Mouse (Mus musculus): ENCODE results near the gene Apobec2.

Gene Apobec2

DNA sequence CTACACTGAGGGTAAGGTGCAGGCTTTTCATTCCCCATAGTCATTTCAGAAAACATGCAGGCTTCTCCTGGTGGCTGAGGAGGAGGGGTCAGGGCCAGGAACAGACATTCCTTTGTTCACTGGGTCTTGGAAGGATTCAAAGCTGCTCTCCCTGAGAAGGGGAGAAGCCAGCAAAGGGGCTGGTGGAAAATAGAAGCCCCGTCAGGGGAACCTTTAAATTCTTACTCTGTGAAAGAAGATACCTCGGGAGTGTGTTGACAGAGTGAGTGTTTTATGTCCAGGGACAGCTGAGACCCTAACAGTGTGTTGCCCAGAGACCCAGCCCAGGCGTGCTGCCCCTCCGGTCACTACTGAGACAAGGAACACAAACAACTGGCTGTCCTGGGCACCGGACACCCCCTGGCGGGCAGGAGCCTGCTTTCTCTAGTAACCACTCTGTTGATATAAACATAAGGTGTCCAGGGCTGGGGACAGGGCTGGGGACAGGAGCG lies 4.7 kb upstream of the Apobec2 start:
- DNase-seq (ENCODE audit: low read depth, low spot score): peak; percentile 10

DNA sequence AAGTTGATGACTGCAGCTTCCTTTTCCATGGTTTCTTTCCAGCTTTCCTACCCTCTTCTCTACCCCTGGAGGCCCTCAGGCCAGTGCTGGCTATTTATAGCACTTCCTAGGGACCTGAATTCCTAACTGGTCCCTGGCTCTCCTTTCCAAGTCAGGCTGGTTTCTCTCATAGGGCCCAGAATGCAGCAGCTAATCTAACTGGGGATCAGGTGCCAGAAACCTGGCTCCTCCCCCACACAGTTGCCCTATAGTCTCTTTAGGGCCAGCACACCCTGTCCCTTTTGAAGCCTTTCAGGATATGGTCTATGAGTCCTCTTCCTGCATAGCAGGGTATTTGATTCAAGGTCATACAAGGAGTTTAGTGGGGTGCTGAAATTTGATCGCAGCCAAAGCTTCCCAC lies 3.8 kb upstream of the Apobec2 start:
- peak; percentile 19 for DNase-seq (ENCODE audit: low read depth, low spot score)

DNA sequence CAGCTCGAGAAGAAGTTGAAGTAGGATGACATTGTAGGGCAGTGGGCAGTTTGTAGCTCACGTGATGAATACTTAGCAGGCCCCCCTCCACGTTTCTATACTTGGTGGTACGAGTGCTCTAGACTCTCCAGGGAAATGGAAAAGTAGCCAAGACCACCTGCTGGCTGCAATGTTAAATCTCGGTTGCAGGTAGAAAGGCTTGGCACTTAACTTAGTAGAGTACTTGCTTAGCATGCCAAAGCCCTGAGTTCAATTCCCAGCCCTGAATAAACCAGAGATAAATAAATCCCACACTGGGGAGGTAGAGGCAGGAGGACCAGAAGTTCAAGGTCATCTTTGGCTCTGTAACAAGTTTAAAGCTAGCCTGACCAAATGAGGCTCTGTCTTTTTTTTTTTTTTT lies 1.7 kb upstream of the Apobec2 start:
- no peak for DNase-seq (ENCODE audit: low read depth, low spot score)

- no peak for DNase-seq (ENCODE audit: low read depth, low spot score)
These were observed 1.1 kb upstream of the Apobec2 start for GRCm38 (mm10) chr17:48433689-48434330.

DNA sequence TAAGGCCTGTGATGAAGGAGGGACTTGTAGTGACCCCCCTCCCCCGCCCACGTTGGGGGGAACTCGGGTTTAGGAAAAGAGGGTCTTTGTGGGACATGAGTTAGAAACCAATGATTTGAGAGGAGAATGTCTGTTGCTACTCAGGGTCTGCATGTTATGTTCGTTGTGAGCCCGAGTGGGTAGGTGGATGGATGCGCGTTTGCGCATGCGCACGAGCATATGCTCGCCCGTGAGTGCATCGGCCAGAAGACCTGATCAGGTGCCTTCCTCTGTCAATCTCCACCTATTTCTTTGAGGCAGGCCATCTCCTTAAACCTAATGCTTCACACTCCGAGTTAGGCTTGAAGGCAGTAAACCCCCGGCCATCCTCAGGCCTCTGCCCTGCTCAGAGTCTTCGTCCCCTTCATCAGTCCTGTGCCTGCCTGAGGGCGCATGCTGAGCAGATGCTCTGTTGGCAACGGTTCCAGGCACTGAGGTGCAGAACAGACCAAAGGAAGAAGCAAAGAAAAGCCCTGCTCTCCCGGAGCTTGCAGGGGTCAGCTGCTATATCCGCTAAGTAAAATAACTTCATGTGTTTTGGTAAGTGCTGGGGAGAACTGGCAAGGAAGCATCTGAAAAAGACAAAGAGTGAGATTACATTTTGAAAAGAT lies 401 bp upstream of the Apobec2 start:
- DNase-seq (ENCODE audit: low read depth, low spot score): no peak

DNA sequence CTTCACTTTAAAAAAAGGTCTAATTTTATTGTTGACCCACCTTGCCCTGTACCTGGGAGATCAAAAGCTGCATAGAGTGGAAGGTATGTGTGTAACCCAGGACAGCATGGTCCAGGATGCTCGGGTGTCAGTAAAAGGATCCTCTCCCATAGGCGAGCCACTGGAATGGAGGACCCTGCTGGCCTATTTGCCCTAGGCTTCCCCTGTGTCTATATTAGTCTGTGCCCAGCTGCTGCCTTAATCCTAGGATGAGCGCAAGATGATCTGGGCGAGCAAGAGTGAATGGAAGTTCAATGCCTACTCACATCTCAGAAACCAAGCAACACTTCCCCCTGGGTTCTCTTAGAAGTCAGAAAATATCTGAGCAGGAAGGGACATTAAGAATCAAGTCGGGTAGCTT lies 1.7 kb downstream of the Apobec2 start:
- no peak for DNase-seq (ENCODE audit: low read depth, low spot score)

GRCm38 (mm10) chr17:48430394-48430793 lies 2.3 kb downstream of the Apobec2 start:
- peak; percentile 63 for DNase-seq (ENCODE audit: low read depth, low spot score)

- no peak for DNase-seq (ENCODE audit: low read depth, low spot score)
These were observed 4.7 kb downstream of the Apobec2 start for GRCm38 (mm10) chr17:48427852-48428530.

- DNase-seq (ENCODE audit: low read depth, low spot score): no peak
These were observed 5.6 kb downstream of the Apobec2 start for GRCm38 (mm10) chr17:48426991-48427750.

- DNase-seq (ENCODE audit: low read depth, low spot score): no peak
These were observed 6.7 kb downstream of the Apobec2 start for GRCm38 (mm10) chr17:48425823-48426612.

- DNase-seq (ENCODE audit: low read depth, low spot score): no peak
These were observed 8.5 kb downstream of the Apobec2 start for GRCm38 (mm10) chr17:48424237-48424636.

DNA sequence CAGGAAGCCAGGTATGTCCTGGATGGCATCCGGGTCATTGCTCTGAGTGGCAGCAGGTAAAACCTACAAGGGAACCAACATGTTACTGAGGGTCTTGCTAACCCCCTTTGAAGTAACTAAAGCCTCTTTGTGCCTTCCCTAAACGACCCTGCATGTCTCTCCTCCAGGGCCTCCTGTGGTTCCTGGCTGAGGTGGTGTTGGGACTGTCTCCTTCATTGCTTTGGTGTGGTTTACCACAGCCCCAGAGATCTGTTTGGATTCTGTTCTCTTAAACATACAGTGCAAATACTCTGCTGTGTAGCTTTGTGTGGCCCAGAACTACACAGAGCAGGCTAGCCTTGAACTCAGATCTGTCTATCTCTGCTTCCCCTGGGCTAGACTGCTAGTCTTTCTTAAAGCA lies 13.2 kb downstream of the Apobec2 start:
- DNase-seq (ENCODE audit: low read depth, low spot score): no peak

- no peak for DNase-seq (ENCODE audit: low read depth, low spot score)
These were observed 13.9 kb downstream of the Apobec2 start for GRCm38 (mm10) chr17:48418781-48419180.

GRCm38 (mm10) chr17:48418174-48418573 lies 14.6 kb downstream of the Apobec2 start:
- DNase-seq (ENCODE audit: low read depth, low spot score): no peak

GRCm38 (mm10) chr17:48417521-48417920 lies 15.2 kb downstream of the Apobec2 start:
- no peak for DNase-seq (ENCODE audit: low read depth, low spot score)

GRCm38 (mm10) chr17:48416425-48417195 lies 16.1 kb downstream of the Apobec2 start:
- peak; percentile 69 for DNase-seq (ENCODE audit: low read depth, low spot score)

DNA sequence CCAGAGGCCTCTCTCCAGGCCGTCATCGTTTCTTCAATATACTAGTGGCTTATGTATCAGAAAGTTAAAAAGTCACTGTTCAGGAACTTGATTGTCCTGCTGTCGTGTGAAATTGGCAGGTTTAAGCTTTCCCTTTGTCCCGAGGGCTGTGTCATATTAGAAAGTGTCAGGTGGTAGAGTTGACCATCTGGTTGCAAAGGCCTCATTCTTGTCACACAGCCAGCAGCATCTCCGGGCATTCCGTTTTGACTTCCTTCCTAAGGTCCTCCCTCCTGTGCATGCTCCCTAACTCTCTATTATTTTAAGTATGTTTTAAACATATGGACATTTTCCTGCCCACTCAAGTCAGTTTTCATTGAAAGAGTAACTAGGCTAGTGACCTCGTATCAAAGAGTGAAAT lies 16.7 kb downstream of the Apobec2 start:
- no peak for DNase-seq (ENCODE audit: low read depth, low spot score)

DNA sequence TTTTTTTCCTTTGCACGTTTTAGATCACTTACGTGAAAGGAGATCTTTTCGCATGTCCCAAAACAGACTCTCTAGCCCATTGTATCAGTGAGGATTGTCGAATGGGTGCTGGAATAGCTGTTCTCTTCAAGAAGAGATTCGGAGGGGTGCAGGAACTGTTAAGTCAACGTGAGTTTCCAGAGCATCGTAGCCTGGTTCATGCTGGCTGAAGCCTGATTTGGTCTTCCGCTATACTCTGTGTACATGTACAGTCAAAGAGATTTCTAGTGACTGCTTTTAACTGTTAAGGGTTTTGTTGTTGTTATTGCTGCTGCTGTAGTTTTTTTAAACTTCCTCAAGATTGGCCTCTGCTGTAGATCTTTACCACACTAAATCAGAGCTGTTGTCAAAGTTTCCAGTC lies 21.5 kb downstream of the Apobec2 start:
- peak; percentile 21 for DNase-seq (ENCODE audit: low read depth, low spot score)

DNA sequence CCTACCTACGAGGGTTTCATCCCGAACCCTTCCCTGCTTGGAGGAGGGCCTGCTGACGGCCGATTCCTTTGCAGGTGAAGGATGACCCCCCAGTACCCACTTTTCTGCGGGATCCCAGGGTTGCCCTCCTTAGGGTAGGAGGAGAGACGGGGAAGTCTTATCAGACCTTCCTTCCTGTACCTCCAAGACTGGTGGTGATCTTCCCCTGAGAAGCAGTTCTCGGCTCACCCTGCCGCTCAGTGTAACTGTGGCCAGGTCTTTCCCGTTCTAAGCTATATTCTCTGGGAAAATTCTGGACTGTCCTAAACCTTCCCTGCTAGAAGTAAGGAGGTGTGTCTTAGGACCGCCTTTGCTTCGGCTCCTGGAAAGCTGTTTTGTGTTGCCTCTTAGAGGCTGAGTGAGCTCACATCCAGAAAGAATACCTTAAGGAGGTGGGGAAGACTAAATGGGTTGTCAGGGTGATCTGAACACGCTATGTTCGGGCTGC lies 22.4 kb downstream of the Apobec2 start:
- peak; percentile 75 for DNase-seq (ENCODE audit: low read depth, low spot score)

Data from 3T3-L1 (cell line).